Mouse (Mus musculus) C2C12 (cell line): ENCODE data around the gene Calcoco2. TPM values are rescaled to one million over a fixed set of nuclear protein-coding genes. Genes with fewer than 3 reads are reported as not detected.
"Not testable (repeated sequence)": the region's sequence is repeated elsewhere in the genome, so short reads cannot be mapped to it uniquely, and the experiment has no call there.

Source experiments
- H3K27me3 ChIP-seq: one replicate; pipeline ENCODE4 v1.6.1; 2011; ENCODE audit not compliant: control insufficient read depth, insufficient read depth, insufficient read length
- H3K36me3 ChIP-seq: one replicate; pipeline ENCODE4 v1.6.1; 2011; ENCODE audit not compliant: control insufficient read depth, insufficient read depth
- H3K4me3 ChIP-seq: one replicate; pipeline ENCODE4 v1.5.1; 2011; ENCODE audit warnings: mild to moderate bottlenecking, control low read depth; ENCODE audit not compliant: poor library complexity, insufficient read depth, severe bottlenecking
- H3K79me2 ChIP-seq: one replicate; pipeline ENCODE4 v1.6.1; 2011; ENCODE audit not compliant: control insufficient read depth, insufficient read depth
- H3K79me3 ChIP-seq: one replicate; pipeline ENCODE4 v1.6.1; 2011; ENCODE audit warnings: low read depth, control low read depth
- H3ac ChIP-seq: one replicate; pipeline ENCODE3; 2011; ENCODE audit warnings: low read depth; ENCODE audit not compliant: control insufficient read depth, insufficient read length
- CEBPB ChIP-seq: IDR thresholded peaks from one replicate; pipeline ENCODE4 v1.6.1; 2011; ENCODE audit warnings: low read depth, mild to moderate bottlenecking, control low read depth, moderate library complexity
- CTCF ChIP-seq: IDR thresholded peaks from one replicate; pipeline ENCODE4 v1.5.1; 2011; ENCODE audit not compliant: control insufficient read depth, insufficient read depth, insufficient read length
- FOSL1 ChIP-seq: IDR thresholded peaks from one replicate; pipeline ENCODE4 v1.8.0; 2011; ENCODE audit warnings: mild to moderate bottlenecking, low read length; ENCODE audit not compliant: poor library complexity, insufficient read depth, severe bottlenecking
- MAX ChIP-seq: IDR thresholded peaks from one replicate; pipeline ENCODE4 v1.6.1; 2011; ENCODE audit warnings: mild to moderate bottlenecking, control low read depth
- MYOD1 ChIP-seq: IDR thresholded peaks from one replicate; pipeline ENCODE4 v1.6.1; 2011; ENCODE audit warnings: low read depth; ENCODE audit not compliant: control insufficient read depth, insufficient read length
- MYOG ChIP-seq: IDR thresholded peaks from one replicate; pipeline ENCODE4 v1.6.1; 2011; ENCODE audit not compliant: control insufficient read depth, insufficient read length; ENCODE audit errors: extremely low read depth
- USF1 ChIP-seq: IDR thresholded peaks from one replicate; pipeline ENCODE4 v1.6.1; 2011; ENCODE audit warnings: low read depth, mild to moderate bottlenecking, control low read depth, moderate library complexity
- polyA plus RNA-seq: library from polyadenylated mRNA; unstranded; fragments of >200 nt; fragmentation: generic; extraction: Trizol; gene quantifications from one replicate; pipeline ENCODE4 v1.2.1, GENCODE M21; 2012; ENCODE audit warnings: missing spikeins

Gene Calcoco2
- polyA plus RNA-seq, 1 experiment, result 0.02 TPM

DNA sequence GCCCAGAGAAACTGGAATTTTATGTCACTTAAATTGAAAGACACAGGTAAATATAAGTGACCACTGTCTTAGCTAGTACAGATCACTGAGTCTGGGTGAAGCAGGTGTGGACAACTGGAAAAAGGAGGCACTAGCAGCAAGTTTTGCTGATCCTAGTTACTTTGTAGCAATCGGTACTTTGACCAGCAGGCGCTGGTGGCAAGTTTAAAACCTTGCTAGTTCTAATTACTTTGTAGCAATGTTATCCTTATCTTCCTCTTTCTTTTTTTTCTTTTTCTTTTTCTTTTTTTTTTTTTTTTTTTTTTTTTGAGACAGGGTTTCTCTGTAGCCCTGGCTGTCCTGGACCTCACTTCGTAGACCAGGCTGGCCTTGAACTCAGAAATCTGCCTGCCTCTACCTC, 4.4 kb upstream of the Calcoco2 start:
- Histone ChIP-seq H3K27me3 (no peaks in the 10 kb centered on the region), H3K4me3 (no peak overlapping the region), H3K79me3 (no peaks in the 10 kb centered on the region), H3K79me2 (no peaks in the 10 kb centered on the region), H3K36me3 (no peaks in the 10 kb centered on the region), H3ac (no peak overlapping the region)
- TF ChIP-seq MYOG (no peak), CEBPB (no peak), MAX (no peak), MYOD1 (no peak), CTCF (no peak), USF1 (no peak), FOSL1 (no peak)

DNA sequence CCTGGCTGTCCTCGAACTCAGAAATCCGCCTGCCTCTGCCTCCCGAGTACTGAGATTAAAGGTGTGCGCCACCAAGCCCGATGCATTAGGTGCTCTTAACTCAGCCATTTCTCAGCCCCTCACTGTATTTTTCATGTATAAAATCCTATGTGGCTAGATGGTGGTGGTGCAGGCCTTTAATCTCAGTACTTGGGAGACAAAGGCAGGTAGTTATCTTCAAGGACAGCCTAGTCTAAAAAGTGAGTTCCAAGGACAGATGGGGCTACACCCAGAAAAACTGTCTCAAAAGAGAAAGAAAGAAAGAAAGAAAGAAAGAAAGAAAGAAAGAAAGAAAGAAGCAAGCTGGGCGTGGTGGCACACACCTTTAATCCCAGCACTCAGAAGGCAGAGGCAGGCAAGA, 3.7 kb upstream of the Calcoco2 start:
- H3ac ChIP-seq, result no peak overlapping the region
- H3K4me3 ChIP-seq, result no peak overlapping the region
- no peaks in the 10 kb centered on the region for H3K79me3 ChIP-seq
- TF ChIP-seq USF1, result no peak
- TF ChIP-seq MYOG, result no peak
- no peak for TF ChIP-seq MAX
- no peak for TF ChIP-seq MYOD1
- TF ChIP-seq FOSL1, result no peak
- TF ChIP-seq CEBPB, result no peak
- H3K27me3 ChIP-seq, result no peaks in the 10 kb centered on the region
- no peaks in the 10 kb centered on the region for H3K36me3 ChIP-seq
- no peaks in the 10 kb centered on the region for H3K79me2 ChIP-seq

DNA sequence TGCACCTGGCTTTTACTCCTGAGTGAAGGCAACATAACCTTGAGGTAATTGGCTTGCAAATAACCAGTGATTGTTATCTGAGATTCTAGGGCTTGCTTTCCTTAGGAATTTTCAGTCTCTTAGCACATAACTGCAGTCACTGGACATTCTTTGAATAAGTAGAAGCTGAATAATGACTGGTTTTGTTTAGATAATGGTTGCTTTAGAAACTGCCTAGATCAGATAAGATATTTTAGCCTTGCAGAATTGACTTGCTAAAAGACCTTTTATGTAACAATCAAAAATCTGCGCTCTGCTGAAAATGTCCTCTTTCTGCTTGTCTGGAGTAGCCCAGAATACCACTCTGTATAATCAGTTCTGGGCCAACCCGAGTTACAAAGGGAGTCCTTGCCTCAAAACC, 2.3 kb upstream of the Calcoco2 start:
- Histone ChIP-seq H3ac (no peak overlapping the region), H3K4me3 (no peak overlapping the region), H3K79me3 (no peaks in the 10 kb centered on the region), H3K27me3 (no peaks in the 10 kb centered on the region), H3K36me3 (no peaks in the 10 kb centered on the region), H3K79me2 (no peaks in the 10 kb centered on the region)
- no peak for TF ChIP-seq CTCF
- no peak for TF ChIP-seq MYOG
- no peak for TF ChIP-seq MAX
- TF ChIP-seq USF1, result no peak
- TF ChIP-seq FOSL1, result no peak
- TF ChIP-seq CEBPB, result no peak
- TF ChIP-seq MYOD1, result no peak

DNA sequence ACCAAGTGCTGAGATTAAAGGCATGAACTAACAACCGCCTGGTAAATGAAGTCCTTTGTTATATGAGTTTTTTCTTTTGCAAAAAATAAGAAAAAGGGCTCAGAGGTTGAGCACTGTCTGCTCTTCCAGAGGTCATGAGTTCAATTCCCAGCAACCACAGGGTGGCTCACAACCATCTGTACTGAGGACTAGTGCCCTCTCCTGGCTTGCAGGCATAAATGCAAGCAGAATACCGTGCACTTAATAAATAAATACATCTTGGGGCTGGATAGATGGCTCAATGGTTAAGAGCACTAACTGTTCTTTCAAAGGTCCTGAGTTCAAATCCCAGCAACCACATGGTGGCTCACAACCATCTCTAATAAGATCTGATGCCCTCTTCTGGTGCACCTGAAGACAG, 814 bp downstream of the Calcoco2 start:
- H3K79me2 ChIP-seq, H3K4me3 ChIP-seq, H3K36me3 ChIP-seq, H3ac ChIP-seq, H3K27me3 ChIP-seq, H3K79me3 ChIP-seq: not testable (repeated sequence)

DNA sequence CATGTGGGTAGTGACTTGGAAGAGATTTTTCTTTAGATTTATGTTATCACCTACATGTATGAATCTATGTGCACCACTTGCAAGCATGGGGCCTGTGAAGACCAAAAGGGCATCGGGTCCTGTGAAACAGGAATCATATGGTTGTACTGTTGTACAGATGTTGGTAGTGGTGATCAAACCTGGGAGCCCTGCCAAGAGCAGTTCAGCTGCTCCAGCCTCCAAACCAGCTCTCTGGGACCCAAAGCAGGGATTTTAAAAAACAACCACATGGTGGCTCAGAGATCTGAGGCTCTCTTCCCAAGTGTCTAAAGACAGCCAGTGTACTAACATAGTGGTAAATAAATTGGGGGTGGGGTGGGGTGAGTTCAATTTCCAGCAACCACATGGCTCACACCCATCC, 3.4 kb downstream of the Calcoco2 start:
- H3K4me3 ChIP-seq, result no peak overlapping the region
- no peaks in the 10 kb centered on the region for H3K79me2 ChIP-seq

DNA sequence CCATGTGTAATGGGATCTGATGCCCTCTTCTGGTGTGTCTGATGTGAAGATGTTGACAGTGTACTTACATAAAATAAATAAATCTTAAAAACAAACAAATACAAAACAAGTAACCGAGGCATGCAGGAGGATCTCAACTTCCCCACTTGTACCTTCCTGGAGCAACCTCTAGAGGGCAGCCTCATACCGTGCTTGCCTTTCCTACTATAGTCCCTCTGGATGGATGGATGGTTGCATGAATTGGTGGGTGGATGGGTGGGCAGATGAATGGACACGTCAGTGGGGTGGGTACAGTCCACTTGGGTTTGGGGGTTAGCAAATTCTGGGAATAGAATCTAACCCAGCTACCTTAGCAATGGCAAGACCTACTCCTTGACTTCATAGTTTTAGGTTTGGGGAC, 18.4 kb downstream of the Calcoco2 start:
- no peaks in the 10 kb centered on the region for H3K36me3 ChIP-seq
- H3K27me3 ChIP-seq, result peaks cover 13% of the 10 kb centered on the region
- H3ac ChIP-seq, result no peak overlapping the region
- no peaks in the 10 kb centered on the region for H3K79me3 ChIP-seq
- peak; percentile 88 for TF ChIP-seq CTCF
- no peak for TF ChIP-seq USF1
- no peak overlapping the region for H3K4me3 ChIP-seq
- no peaks in the 10 kb centered on the region for H3K79me2 ChIP-seq

More for the DNA sequence above, 3.4 kb downstream of the Calcoco2 start:
- TF ChIP-seq MYOD1 (no peak), CEBPB (no peak), MYOG (no peak), MAX (no peak), FOSL1 (no peak), CTCF (no peak), USF1 (no peak)
- no peaks in the 10 kb centered on the region for H3K36me3 ChIP-seq
- H3K79me3 ChIP-seq, result no peaks in the 10 kb centered on the region
- no peak overlapping the region for H3ac ChIP-seq
- peaks cover 4% of the 10 kb centered on the region for H3K27me3 ChIP-seq
